Mouse (Mus musculus) stomach, embryonic 16.5 days (tissue): ENCODE measurements around the gene Nudt6. TPM values are rescaled to one million over a fixed set of nuclear protein-coding genes. Genes with fewer than 3 reads are reported as not detected.

Experiments
- ATAC-seq: fragments of 200-750 bp; cut with Nextera tagmentation; 2 replicates; pipeline ENCODE4 v1.8.0; 2017; ENCODE audit warnings: moderate number of reproducible peaks, moderate TSS enrichment; ENCODE audit not compliant: insufficient read depth, low FRiP score
- H3K27ac ChIP-seq: fragments of 300-500 bp; sonication (generic); 2 replicates; pipeline ENCODE4 v1.5.1; 2014; ENCODE audit warnings: low read length
- H3K27me3 ChIP-seq: fragments of 300-500 bp; sonication (generic); 2 replicates; pipeline ENCODE4 v1.6.1; 2014; ENCODE audit warnings: low read length, control low read depth, mixed read lengths; ENCODE audit not compliant: control insufficient read depth, insufficient read depth
- H3K36me3 ChIP-seq: fragments of 300-500 bp; sonication (generic); 2 replicates; pipeline ENCODE4 v1.6.1; 2014; ENCODE audit warnings: low read length; ENCODE audit not compliant: control insufficient read depth, insufficient read depth
- H3K4me1 ChIP-seq: fragments of 300-500 bp; sonication (generic); 2 replicates; pipeline ENCODE4 v1.6.1; 2014; ENCODE audit warnings: low read length, control low read depth, mixed read lengths; ENCODE audit not compliant: control insufficient read depth, insufficient read depth
- H3K4me2 ChIP-seq: fragments of 300-500 bp; sonication (generic); 2 replicates; pipeline ENCODE4 v1.6.1; 2014; ENCODE audit warnings: low read depth, low read length, mixed read lengths
- H3K4me3 ChIP-seq: fragments of 300-500 bp; sonication (generic); replicated peaks from 2 replicates; pipeline ENCODE4 v1.5.1; 2014; ENCODE audit warnings: mild to moderate bottlenecking, low read length
- H3K9ac ChIP-seq: fragments of 300-500 bp; sonication (generic); 2 replicates; pipeline ENCODE4 v1.6.1; 2014; ENCODE audit warnings: low read length
- H3K9me3 ChIP-seq: fragments of 300-500 bp; sonication (generic); replicated peaks from 2 replicates; pipeline ENCODE4 v1.6.1; 2016; ENCODE audit warnings: low read length, control low read depth; ENCODE audit not compliant: control insufficient read depth
- WGBS: fragments of 180-500 bp; shearing (Covaris S2); extraction: QIAGEN DNeasy Blood & Tissue Kit; methylation state at CpG from one replicate; pipeline ENCODE4 v1.1.7; 2014; 5-methylcytosine and 5-hydroxymethylcytosine counted together
- polyA plus RNA-seq: library from polyadenylated mRNA; unstranded; fragments of >200 nt; fragmentation: Nextera tagmentation; extraction: Ambion mirVana; gene quantifications from 2 replicates; pipeline ENCODE4 v1.2.1, GENCODE M21; 2015

Gene Nudt6
- 6.0 and 8.5 TPM in 2 replicates for polyA plus RNA-seq

- Histone ChIP-seq H3K4me1 (peaks cover 13% of the 10 kb centered on the region), H3K27me3 (no peaks in the 10 kb centered on the region), H3K9ac (peak within 1 kb of the TSS; percentile 86), H3K27ac (peak within 1 kb of the TSS; percentile 93), H3K9me3 (no peaks in the 10 kb centered on the region), H3K4me2 (peak within 1 kb of the TSS; percentile 95), H3K36me3 (no peaks in the 10 kb centered on the region), H3K4me3 (peak within 1 kb of the TSS; percentile 99)
- ATAC-seq, result peak; percentile 85
- under 1% methylated on average over 50 of the region's 50 CpGs for WGBS
These were observed at the start of gene Nudt6 for GRCm38 (mm10) chr3:37420072-37420471. TSS of gene Nudt6 (minus strand) at chr3:37420211.

- no peak for ATAC-seq
- Histone ChIP-seq H3K27ac (no peak overlapping the region), H3K4me3 (no peak overlapping the region), H3K9me3 (no peaks in the 10 kb centered on the region), H3K4me2 (no peak overlapping the region), H3K36me3 (no peaks in the 10 kb centered on the region), H3K9ac (no peak overlapping the region), H3K27me3 (no peaks in the 10 kb centered on the region), H3K4me1 (no peaks in the 10 kb centered on the region)
- WGBS, result 76% methylated on average over 4 of the region's 4 CpGs
These were observed 49.3 kb upstream of the Nudt6 start for GRCm38 (mm10) chr3:37469353-37469752.

- 86% methylated on average over 2 of the region's 2 CpGs for WGBS
- Histone ChIP-seq H3K9me3 (no peaks in the 10 kb centered on the region), H3K27me3 (no peaks in the 10 kb centered on the region), H3K4me2 (no peak overlapping the region), H3K9ac (no peak overlapping the region), H3K4me1 (no peaks in the 10 kb centered on the region), H3K27ac (no peak overlapping the region), H3K4me3 (no peak overlapping the region), H3K36me3 (no peaks in the 10 kb centered on the region)
- ATAC-seq, result no peak
These were observed 48.2 kb upstream of the Nudt6 start for GRCm38 (mm10) chr3:37468170-37468569.

GRCm38 (mm10) chr3:37455992-37456391, 36.0 kb upstream of the Nudt6 start:
- Histone ChIP-seq H3K9me3 (no peaks in the 10 kb centered on the region), H3K4me3 (no peak overlapping the region), H3K4me1 (no peaks in the 10 kb centered on the region), H3K9ac (no peak overlapping the region), H3K27ac (no peak overlapping the region), H3K4me2 (no peak overlapping the region), H3K36me3 (no peaks in the 10 kb centered on the region), H3K27me3 (no peaks in the 10 kb centered on the region)
- WGBS, result 56% methylated on average over 1 of the region's 1 CpGs
- ATAC-seq, result no peak

DNA sequence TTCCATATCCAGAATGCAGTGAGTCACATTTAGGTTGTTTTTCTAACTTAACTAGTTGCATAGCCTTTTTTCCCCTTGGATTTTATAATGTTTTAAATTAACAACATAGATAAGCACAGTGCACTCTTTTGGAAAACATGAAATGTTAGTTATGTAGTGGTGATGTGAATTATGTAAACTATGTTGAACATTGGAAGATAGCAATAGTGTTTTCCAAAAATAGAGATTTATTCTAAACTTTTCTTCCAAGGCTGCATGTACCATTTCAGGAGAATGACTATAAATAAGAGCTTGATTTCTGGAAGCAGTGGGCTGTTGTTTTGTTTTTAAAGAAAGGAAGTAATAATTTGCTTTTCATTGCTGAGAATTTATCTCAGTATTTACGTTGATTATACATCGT, 23.4 kb upstream of the Nudt6 start:
- Histone ChIP-seq H3K9me3 (no peaks in the 10 kb centered on the region), H3K27ac (no peak overlapping the region; the same call in 1 of the 2 replicates), H3K36me3 (peaks cover 3% of the 10 kb centered on the region; the same call in 1 of the 2 replicates), H3K4me1 (peaks cover 4% of the 10 kb centered on the region; the same call in 1 of the 2 replicates), H3K4me3 (no peak overlapping the region), H3K9ac (no peak overlapping the region), H3K27me3 (no peaks in the 10 kb centered on the region), H3K4me2 (no peak overlapping the region)
- no peak for ATAC-seq
- whole genome bisulfite sequencing, result 74% methylated on average over 2 of the region's 2 CpGs

DNA sequence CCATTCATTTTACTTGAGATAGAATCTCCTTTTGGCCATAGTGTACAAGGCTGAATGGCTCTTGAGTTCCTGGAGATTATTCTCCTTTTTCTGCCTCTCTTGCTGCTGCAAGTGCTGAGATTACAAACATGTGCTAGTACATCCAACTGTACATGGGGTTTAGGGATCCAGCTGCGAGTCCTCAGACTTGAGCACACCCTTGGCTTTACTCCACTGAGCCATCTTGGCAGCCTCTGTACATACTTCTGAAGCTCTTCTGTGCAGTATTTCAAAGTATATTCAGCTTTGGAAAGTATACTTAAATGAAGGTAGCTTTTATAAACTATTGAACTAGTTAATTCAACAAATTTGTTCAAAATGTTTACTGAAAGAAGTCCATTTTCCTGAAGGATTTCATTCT, 19.8 kb upstream of the Nudt6 start:
- no peaks in the 10 kb centered on the region for H3K9me3 ChIP-seq
- 0 out of 2 replicates have a peak overlapping the region, but pooled peaks have one; percentile 51 for H3K27ac ChIP-seq
- no peak overlapping the region for H3K4me2 ChIP-seq
- H3K9ac ChIP-seq, result no peak overlapping the region
- peaks cover 4% of the 10 kb centered on the region; the same call in 1 of the 2 replicates for H3K4me1 ChIP-seq
- H3K36me3 ChIP-seq, result peaks cover 8% of the 10 kb centered on the region; the same call in 1 of the 2 replicates
- no peaks in the 10 kb centered on the region for H3K27me3 ChIP-seq
- ATAC-seq, result peak; percentile 73; the same call in 1 of the 2 replicates
- H3K4me3 ChIP-seq, result no peak overlapping the region
- WGBS, result 33% methylated on average over 1 of the region's 1 CpGs

GRCm38 (mm10) chr3:37430359-37430758, 10.3 kb upstream of the Nudt6 start:
- Histone ChIP-seq H3K36me3 (peaks cover 8% of the 10 kb centered on the region; the same call in 1 of the 2 replicates), H3K27me3 (no peaks in the 10 kb centered on the region), H3K9ac (no peak overlapping the region)

GRCm38 (mm10) chr3:37426069-37426468, 6.1 kb upstream of the Nudt6 start:
- ATAC-seq, result no peak
- no peak overlapping the region for H3K27ac ChIP-seq
- H3K4me3 ChIP-seq, result no peak overlapping the region
- H3K36me3 ChIP-seq, result no peaks in the 10 kb centered on the region; the same call in 1 of the 2 replicates
- no peak overlapping the region for H3K4me2 ChIP-seq
- 96% methylated on average over 3 of the region's 3 CpGs for WGBS
- H3K9me3 ChIP-seq, result no peaks in the 10 kb centered on the region
- H3K9ac ChIP-seq, result no peak overlapping the region
- H3K27me3 ChIP-seq, result no peaks in the 10 kb centered on the region
- peaks cover 6% of the 10 kb centered on the region for H3K4me1 ChIP-seq

More at GRCm38 (mm10) chr3:37430359-37430758, 10.3 kb upstream of the Nudt6 start:
- H3K9me3 ChIP-seq, result no peaks in the 10 kb centered on the region
- no peaks in the 10 kb centered on the region for H3K4me1 ChIP-seq
- no peak for ATAC-seq
- no peak overlapping the region for H3K27ac ChIP-seq
- no peak overlapping the region for H3K4me2 ChIP-seq
- no peak overlapping the region for H3K4me3 ChIP-seq

GRCm38 (mm10) chr3:37421179-37421578, 1.2 kb upstream of the Nudt6 start:
- peak overlapping the region; percentile 99 for H3K4me3 ChIP-seq
- peak overlapping the region; percentile 86 for H3K9ac ChIP-seq
- peak overlapping the region; percentile 95 for H3K4me2 ChIP-seq
- 15% methylated on average over 3 of the region's 3 CpGs for WGBS
- ATAC-seq, result no peak
- H3K27me3 ChIP-seq, result no peaks in the 10 kb centered on the region
- H3K27ac ChIP-seq, result peak overlapping the region; percentile 89; the same call in 1 of the 2 replicates
- H3K4me1 ChIP-seq, result peaks cover 13% of the 10 kb centered on the region
- no peaks in the 10 kb centered on the region for H3K9me3 ChIP-seq
- H3K36me3 ChIP-seq, result no peaks in the 10 kb centered on the region
